Mouse (Mus musculus) testis, postnatal 14 days (tissue): ENCODE data around the gene Fam185a.

Experiments used
- DNase-seq: peaks from one replicate; pipeline ENCODE4 v3.0.0; 2021; ENCODE audit warnings: low spot score

Gene Fam185a

GRCm38 (mm10) chr5:21426666-21427065 lies 1.9 kb downstream of the Fam185a start:
- DNase-seq, result no peak

- DNase-seq, result no peak
Measured at GRCm38 (mm10) chr5:21434148-21434929, 9.6 kb downstream of the Fam185a start.

GRCm38 (mm10) chr5:21436471-21436975 lies 11.8 kb downstream of the Fam185a start:
- no peak for DNase-seq

GRCm38 (mm10) chr5:21438428-21438827 lies 13.7 kb downstream of the Fam185a start:
- no peak for DNase-seq

GRCm38 (mm10) chr5:21439446-21440110 lies 14.8 kb downstream of the Fam185a start:
- DNase-seq, result no peak

GRCm38 (mm10) chr5:21440833-21441530 lies 16.2 kb downstream of the Fam185a start:
- no peak for DNase-seq

- DNase-seq, result no peak
Measured at GRCm38 (mm10) chr5:21467387-21467786, 42.6 kb downstream of the Fam185a start.

- DNase-seq, result no peak
Measured at GRCm38 (mm10) chr5:21468100-21468499, 43.3 kb downstream of the Fam185a start.

GRCm38 (mm10) chr5:21478428-21478827 lies 53.7 kb downstream of the Fam185a start:
- no peak for DNase-seq

GRCm38 (mm10) chr5:21479746-21480145 lies 55.0 kb downstream of the Fam185a start:
- DNase-seq, result no peak

- no peak for DNase-seq
Measured at GRCm38 (mm10) chr5:21481521-21481920, 56.8 kb downstream of the Fam185a start.

GRCm38 (mm10) chr5:21482446-21483222 lies 57.9 kb downstream of the Fam185a start:
- DNase-seq, result peak; percentile 31

GRCm38 (mm10) chr5:21483275-21483674 lies 58.5 kb downstream of the Fam185a start:
- DNase-seq, result no peak

GRCm38 (mm10) chr5:21485197-21485829 lies 60.6 kb downstream of the Fam185a start:
- no peak for DNase-seq

GRCm38 (mm10) chr5:21486798-21487197 lies 62.0 kb downstream of the Fam185a start:
- no peak for DNase-seq

GRCm38 (mm10) chr5:21487306-21487705 lies 62.5 kb downstream of the Fam185a start:
- DNase-seq, result no peak

GRCm38 (mm10) chr5:21487716-21488115 lies 63.0 kb downstream of the Fam185a start:
- DNase-seq, result no peak

- DNase-seq, result no peak
Measured at GRCm38 (mm10) chr5:21488506-21488905, 63.7 kb downstream of the Fam185a start.

- DNase-seq, result no peak
Measured at GRCm38 (mm10) chr5:21489135-21489534, 64.4 kb downstream of the Fam185a start.

GRCm38 (mm10) chr5:21491469-21491868 lies 66.7 kb downstream of the Fam185a start:
- no peak for DNase-seq

GRCm38 (mm10) chr5:21492213-21492612 lies 67.5 kb downstream of the Fam185a start:
- DNase-seq, result no peak
